Mouse (Mus musculus): ENCODE measurements at regions not wholly inside any gene's neighbourhood (a gene's known extent, or its start where the extent isn't known, plus 50 kb on each side); places are given as distances from the start of the nearest gene placed in this dataset.

GRCm38 (mm10) chr13:91344139-91344538 lies 115.9 kb upstream of the Ssbp2 start:
- in situ Hi-C loops (cut with MboI; ENCODE audit: low pct_ligation_motif_present, low pct_unique_long_range_greater_than_20kb, low sequenced_read_pairs) (no loop called here), dilution Hi-C loops (cut with MboI; ENCODE audit: extremely low pct_ligation_motif_present, extremely low pct_unique_long_range_greater_than_20kb, low sequenced_read_pairs) (no loop called here)
- Histone ChIP-seq H3K79me2 (replicated peaks; ENCODE audit: control insufficient read depth, extremely low read depth, insufficient read depth, poor library complexity, severe bottlenecking) (no peaks in the 10 kb centered on the region), H3K27me3 (replicated peaks) (no peaks in the 10 kb centered on the region), H3K4me2 (ENCODE audit: insufficient read depth, low read depth, poor library complexity, severe bottlenecking) (no peak overlapping the region), H3K4me3 (replicated peaks in 1 of 3; ENCODE audit: low read depth in 2 of 3, low read length in 2 of 3, poor library complexity in 1 of 3) (no peak overlapping the region), H3K36me3 (replicated peaks in 1 of 2; ENCODE audit: control insufficient read depth in 1 of 2, insufficient read depth in 1 of 2, low read length in 1 of 2) (peaks cover 0 to 2% of the 10 kb centered on the region in 2 experiments), H3K4me1 (ENCODE audit: control insufficient read depth in 1 of 2, insufficient read depth in 2 of 2) (peaks cover 0 to 4% of the 10 kb centered on the region in 2 experiments; a peak in 2 of 4 replicates), H3K9me3 (replicated peaks; ENCODE audit: low read length) (no peaks in the 10 kb centered on the region), H3K9ac (ENCODE audit: insufficient read depth, low read depth) (no peak overlapping the region), H3K27ac (ENCODE audit: insufficient read depth, low read depth) (no peak overlapping the region)
- TF ChIP-seq RAD21 (IDR thresholded peaks at IDR 0.05; ENCODE audit: low read depth, low read length): no peak
- no peak for DNase-seq (ENCODE audit: extremely low read depth)

DNA sequence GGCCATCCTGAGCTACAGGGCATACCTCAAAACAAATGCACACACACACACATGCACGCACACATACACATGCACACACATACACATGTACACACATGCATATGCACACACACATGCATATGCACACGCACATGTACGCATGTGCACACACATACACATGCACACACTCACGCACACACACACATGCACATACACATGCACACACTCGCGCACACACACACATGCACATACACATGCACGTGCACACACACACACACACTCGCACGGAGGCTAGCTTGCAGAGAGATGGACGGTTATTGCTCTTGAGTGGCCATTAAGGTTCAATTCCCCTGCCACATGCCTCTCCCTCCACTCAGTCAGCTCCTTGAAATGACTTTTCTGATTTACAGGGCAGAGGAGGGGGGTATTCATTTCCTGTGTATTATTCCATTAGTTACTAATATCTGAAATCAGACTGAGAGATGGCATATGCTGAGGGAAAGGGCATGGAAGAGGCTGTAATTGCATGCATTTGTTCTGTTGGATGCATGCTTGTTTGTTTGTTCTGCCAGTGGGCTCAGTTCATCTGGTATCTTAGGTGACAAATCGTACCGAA lies 111.5 kb upstream of the Ssbp2 start:
- Histone ChIP-seq H3K27me3 (replicated peaks) (no peaks in the 10 kb centered on the region), H3K36me3 (replicated peaks in 1 of 2; ENCODE audit: control insufficient read depth in 1 of 2, insufficient read depth in 1 of 2, low read length in 1 of 2) (peaks cover 0 to 2% of the 10 kb centered on the region in 2 experiments), H3K9ac (ENCODE audit: insufficient read depth, low read depth) (no peak overlapping the region), H3K4me2 (ENCODE audit: insufficient read depth, low read depth, poor library complexity, severe bottlenecking) (no peak overlapping the region), H3K4me3 (replicated peaks in 1 of 3; ENCODE audit: low read depth in 2 of 3, low read length in 2 of 3, poor library complexity in 1 of 3) (peak overlapping the region in 1 of 3 experiments; percentile 6), H3K79me2 (replicated peaks; ENCODE audit: control insufficient read depth, extremely low read depth, insufficient read depth, poor library complexity, severe bottlenecking) (no peaks in the 10 kb centered on the region), H3K27ac (ENCODE audit: insufficient read depth, low read depth) (peak overlapping the region; percentile 32; the same call in 1 of the 2 replicates), H3K4me1 (ENCODE audit: control insufficient read depth in 1 of 2, insufficient read depth in 2 of 2) (peaks cover 0 to 4% of the 10 kb centered on the region in 2 experiments; a peak in 2 of 4 replicates), H3K9me3 (replicated peaks; ENCODE audit: low read length) (no peaks in the 10 kb centered on the region)
- dilution Hi-C loops (cut with MboI; ENCODE audit: extremely low pct_ligation_motif_present, extremely low pct_unique_long_range_greater_than_20kb, low sequenced_read_pairs) (no loop called here), in situ Hi-C loops (cut with MboI; ENCODE audit: low pct_ligation_motif_present, low pct_unique_long_range_greater_than_20kb, low sequenced_read_pairs) (no loop called here)
- DNase-seq (ENCODE audit: extremely low read depth): no peak
- TF ChIP-seq ZNF384 (IDR thresholded peaks at IDR 0.05; ENCODE audit: low read depth, low read length) (no peak), IRF4 (IDR thresholded peaks at IDR 0.05; ENCODE audit: low read depth, low read length) (no peak), ETS1 (conservative IDR thresholded peaks at IDR 0.05; ENCODE audit: low read depth, low read length) (no peak), EP300 (IDR thresholded peaks at IDR 0.05; ENCODE audit: low read length) (no peak), JUND (conservative IDR thresholded peaks at IDR 0.05; ENCODE audit: low read depth, low read length) (no peak)

DNA sequence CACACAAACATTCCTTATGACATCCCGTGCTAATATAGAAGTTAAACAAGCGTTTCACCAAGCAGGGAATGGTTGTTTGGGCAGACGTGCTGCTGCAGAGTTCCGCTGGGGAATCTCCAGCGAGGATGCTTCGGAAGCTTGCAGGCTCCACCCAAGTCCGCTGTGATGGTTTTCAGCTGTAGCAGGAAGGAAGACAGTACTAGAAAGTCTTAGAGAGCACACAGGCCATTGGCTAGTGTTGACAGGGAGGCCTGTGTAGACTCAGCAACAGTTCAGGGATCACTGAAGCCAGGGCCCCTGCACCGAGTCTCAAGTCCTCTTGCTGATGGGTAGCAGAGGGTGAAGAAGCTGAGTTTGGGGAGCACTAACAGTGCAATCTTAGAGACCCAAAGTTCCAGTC lies 107.8 kb upstream of the Ssbp2 start:
- Histone ChIP-seq H3K4me3 (replicated peaks in 1 of 3; ENCODE audit: low read depth in 2 of 3, low read length in 2 of 3, poor library complexity in 1 of 3) (no peak overlapping the region), H3K4me2 (ENCODE audit: insufficient read depth, low read depth, poor library complexity, severe bottlenecking) (no peak overlapping the region), H3K27me3 (replicated peaks) (no peaks in the 10 kb centered on the region), H3K27ac (ENCODE audit: insufficient read depth, low read depth) (no peak overlapping the region), H3K36me3 (replicated peaks in 1 of 2; ENCODE audit: control insufficient read depth in 1 of 2, insufficient read depth in 1 of 2, low read length in 1 of 2) (peaks cover 0 to 2% of the 10 kb centered on the region in 2 experiments), H3K9me3 (replicated peaks; ENCODE audit: low read length) (no peaks in the 10 kb centered on the region), H3K79me2 (replicated peaks; ENCODE audit: control insufficient read depth, extremely low read depth, insufficient read depth, poor library complexity, severe bottlenecking) (no peaks in the 10 kb centered on the region), H3K9ac (ENCODE audit: insufficient read depth, low read depth) (no peak overlapping the region), H3K4me1 (ENCODE audit: control insufficient read depth in 1 of 2, insufficient read depth in 2 of 2) (peaks cover 0 to 4% of the 10 kb centered on the region in 2 experiments; a peak in 2 of 4 replicates)
- in situ Hi-C loops (cut with MboI; ENCODE audit: low pct_ligation_motif_present, low pct_unique_long_range_greater_than_20kb, low sequenced_read_pairs) (no loop called here), dilution Hi-C loops (cut with MboI; ENCODE audit: extremely low pct_ligation_motif_present, extremely low pct_unique_long_range_greater_than_20kb, low sequenced_read_pairs) (no loop called here)
- no peak for TF ChIP-seq SIN3A (IDR thresholded peaks at IDR 0.05; ENCODE audit: low read length)
- TF ChIP-seq MEF2A (IDR thresholded peaks at IDR 0.05; ENCODE audit: borderline replicate concordance, low read depth, low read length): no peak
- TF ChIP-seq SMC3 (IDR thresholded peaks at IDR 0.05; ENCODE audit: low read depth, low read length): no peak
- no peak for TF ChIP-seq KAT2A (IDR thresholded peaks at IDR 0.05; ENCODE audit: insufficient replicate concordance, low read length)
- no peak for TF ChIP-seq TBP (conservative IDR thresholded peaks at IDR 0.05; ENCODE audit: low read depth, low read length)
- TF ChIP-seq EP300 (IDR thresholded peaks at IDR 0.05; ENCODE audit: low read length): no peak
- TF ChIP-seq RCOR1 (conservative IDR thresholded peaks at IDR 0.05; ENCODE audit: low read depth, low read length): no peak
- no peak for TF ChIP-seq UBTF (IDR thresholded peaks at IDR 0.05; ENCODE audit: low read depth, low read length)
- TF ChIP-seq PAX5 (IDR thresholded peaks at IDR 0.05; ENCODE audit: low read length): no peak
- TF ChIP-seq ZC3H11A (IDR thresholded peaks at IDR 0.05; ENCODE audit: low read depth, low read length): no peak
- no peak for TF ChIP-seq BHLHE40 (IDR thresholded peaks at IDR 0.05; ENCODE audit: low read depth, low read length)
- TF ChIP-seq IRF4 (IDR thresholded peaks at IDR 0.05; ENCODE audit: low read depth, low read length): no peak
- no peak for TF ChIP-seq MYC (IDR thresholded peaks at IDR 0.05; ENCODE audit: low read depth, low read length)
- no peak for TF ChIP-seq GABPA (IDR thresholded peaks at IDR 0.05; ENCODE audit: insufficient replicate concordance, low read depth, low read length)
- TF ChIP-seq MAX (IDR thresholded peaks at IDR 0.05; ENCODE audit: low read length): no peak
- TF ChIP-seq ETS1 (conservative IDR thresholded peaks at IDR 0.05; ENCODE audit: low read depth, low read length): no peak
- TF ChIP-seq NELFE (IDR thresholded peaks at IDR 0.05; ENCODE audit: low read depth, low read length): no peak
- no peak for DNase-seq (ENCODE audit: extremely low read depth)
